Mouse (Mus musculus) CH12.LX (cell line): ENCODE data around the gene Zfp768. TPM values are rescaled to one million over a fixed set of nuclear protein-coding genes. Genes with fewer than 3 reads are reported as not detected.

Experiments
- DNase-seq: peaks from one replicate; pipeline ENCODE4 v3.0.0-alpha.2; 2013; ENCODE audit errors: extremely low read depth
- H3K27ac ChIP-seq: 2 replicates; pipeline ENCODE4 v1.5.1; 2012; ENCODE audit warnings: low read depth, mild to moderate bottlenecking, control low read depth, moderate library complexity; ENCODE audit not compliant: insufficient read depth
- H3K27me3 ChIP-seq: replicated peaks from 2 replicates; pipeline ENCODE3; 2012; ENCODE audit warnings: inconsistent platforms
- H3K36me3 ChIP-seq, 2 experiments: replicated peaks in 1 of 2; 2 replicates each; pipeline versions ENCODE3 to v1.6.1; 2012; ENCODE audit warnings: inconsistent platforms in 1 of 2, low read length in 1 of 2, mild to moderate bottlenecking in 1 of 2, mixed read lengths in 1 of 2, moderate library complexity in 1 of 2; ENCODE audit not compliant: control insufficient read depth in 1 of 2, insufficient read depth in 1 of 2
- H3K4me1 ChIP-seq, 2 experiments: 2 replicates each; pipeline ENCODE4 v1.6.1; 2012; ENCODE audit warnings: inconsistent platforms in 1 of 2, moderate library complexity in 1 of 2; ENCODE audit not compliant: insufficient read depth in 2 of 2, control insufficient read depth in 1 of 2
- H3K4me2 ChIP-seq: 2 replicates; pipeline ENCODE4 v1.6.1; 2012; ENCODE audit warnings: low read depth, mild to moderate bottlenecking, control low read depth; ENCODE audit not compliant: poor library complexity, insufficient read depth, severe bottlenecking
- H3K4me3 ChIP-seq, 3 experiments: fragments of 150-350 bp in 1 of 3; sonication (generic) in 1 of 3; replicated peaks in 1 of 3; 2 replicates each; pipeline versions ENCODE3 to v1.5.1; 2011 to 2012; ENCODE audit warnings: low read depth in 2 of 3, low read length in 2 of 3, mild to moderate bottlenecking in 2 of 3, moderate library complexity in 2 of 3, control low read depth in 1 of 3, improper control_type of control experiment in 1 of 3, inconsistent platforms in 1 of 3, mixed read lengths in 1 of 3; ENCODE audit not compliant: poor library complexity in 1 of 3
- H3K79me2 ChIP-seq: replicated peaks from 2 replicates; pipeline ENCODE4 v1.6.1; 2012; ENCODE audit warnings: mild to moderate bottlenecking, moderate library complexity; ENCODE audit not compliant: control insufficient read depth, poor library complexity, insufficient read depth, severe bottlenecking; ENCODE audit errors: extremely low read depth
- H3K9ac ChIP-seq: 2 replicates; pipeline ENCODE4 v1.6.1; 2012; ENCODE audit warnings: low read depth, mild to moderate bottlenecking, control low read depth, moderate library complexity; ENCODE audit not compliant: insufficient read depth
- H3K9me3 ChIP-seq: replicated peaks from 2 replicates; pipeline ENCODE3; 2012; ENCODE audit warnings: low read length, inconsistent platforms, mixed read lengths
- BHLHE40 ChIP-seq: IDR thresholded peaks from 2 replicates; pipeline ENCODE4 v1.6.1; 2011; ENCODE audit warnings: mild to moderate bottlenecking, low read depth, low read length, improper control_type of control experiment
- CHD1 ChIP-seq: IDR thresholded peaks from 2 replicates; pipeline ENCODE4 v1.6.1; 2012; ENCODE audit warnings: low read depth, low read length, improper control_type of control experiment, inconsistent platforms
- CHD2 ChIP-seq: IDR thresholded peaks from 2 replicates; pipeline ENCODE4 v1.6.1; 2011; ENCODE audit warnings: low read length, improper control_type of control experiment
- EP300 ChIP-seq: IDR thresholded peaks from 2 replicates; pipeline ENCODE4 v1.6.1; 2011; ENCODE audit warnings: low read length, improper control_type of control experiment
- ETS1 ChIP-seq: conservative IDR thresholded peaks from 2 replicates; pipeline ENCODE4 v1.6.1; 2012; ENCODE audit warnings: low read depth, mild to moderate bottlenecking, inconsistent platforms, low read length, improper control_type of control experiment, moderate library complexity
- HCFC1 ChIP-seq: IDR thresholded peaks from 2 replicates; pipeline ENCODE4 v1.6.1; 2012; ENCODE audit warnings: low read depth, mild to moderate bottlenecking, inconsistent platforms, low read length, improper control_type of control experiment
- MAFK ChIP-seq: IDR thresholded peaks from 2 replicates; pipeline ENCODE4 v1.6.1; 2011; ENCODE audit warnings: low read length, improper control_type of control experiment; ENCODE audit not compliant: insufficient replicate concordance
- MAX ChIP-seq: IDR thresholded peaks from 2 replicates; pipeline ENCODE4 v1.6.1; 2011; ENCODE audit warnings: low read length, improper control_type of control experiment
- MEF2A ChIP-seq: IDR thresholded peaks from 2 replicates; pipeline ENCODE4 v1.6.1; 2014; ENCODE audit warnings: low read depth, mild to moderate bottlenecking, inconsistent platforms, low read length, improper control_type of control experiment, borderline replicate concordance
- MYC ChIP-seq: IDR thresholded peaks from 2 replicates; pipeline ENCODE4 v1.6.1; 2011; ENCODE audit warnings: low read depth, mild to moderate bottlenecking, improper control_type of control experiment, low read length
- NRF1 ChIP-seq: IDR thresholded peaks from 2 replicates; pipeline ENCODE4 v1.6.1; 2014; ENCODE audit warnings: low read depth, mild to moderate bottlenecking, inconsistent platforms, low read length, improper control_type of control experiment, moderate library complexity
- PAX5 ChIP-seq: IDR thresholded peaks from 2 replicates; pipeline ENCODE4 v1.6.1; 2012; ENCODE audit warnings: low read length, inconsistent platforms, mixed read lengths
- POLR2AphosphoS2 ChIP-seq: IDR thresholded peaks from 2 replicates; pipeline ENCODE4 v1.6.1; 2011; ENCODE audit warnings: low read depth, low read length, improper control_type of control experiment
- RCOR1 ChIP-seq: conservative IDR thresholded peaks from 2 replicates; pipeline ENCODE4 v1.6.1; 2012; ENCODE audit warnings: low read depth, mild to moderate bottlenecking, inconsistent platforms, low read length, improper control_type of control experiment
- SIN3A ChIP-seq: IDR thresholded peaks from 2 replicates; pipeline ENCODE4 v1.6.1; 2012; ENCODE audit warnings: low read length, improper control_type of control experiment, inconsistent platforms
- TBP ChIP-seq: conservative IDR thresholded peaks from 2 replicates; pipeline ENCODE4 v1.6.1; 2011; ENCODE audit warnings: low read depth, low read length, improper control_type of control experiment
- TCF12 ChIP-seq: IDR thresholded peaks from 2 replicates; pipeline ENCODE4 v1.6.1; 2014; ENCODE audit warnings: low read depth, mild to moderate bottlenecking, inconsistent platforms, low read length, improper control_type of control experiment
- UBTF ChIP-seq: IDR thresholded peaks from 2 replicates; pipeline ENCODE4 v1.6.1; 2012; ENCODE audit warnings: low read depth, mild to moderate bottlenecking, inconsistent platforms, low read length, improper control_type of control experiment, moderate library complexity
- ZKSCAN1 ChIP-seq: IDR thresholded peaks from 2 replicates; pipeline ENCODE4 v1.6.1; 2012; ENCODE audit warnings: low read depth, inconsistent platforms, low read length, improper control_type of control experiment, borderline replicate concordance
- dilution Hi-C: fragments of 300-500 bp; cut with MboI; formaldehyde crosslinking; loops from 2 replicates; pipeline ENCODE4 v1.14.3; 2020; ENCODE audit warnings: low sequenced_read_pairs; ENCODE audit not compliant: extremely low pct_unique_long_range_greater_than_20kb, extremely low pct_ligation_motif_present
- in situ Hi-C: fragments of 300-500 bp; cut with MboI; formaldehyde crosslinking; loops from 3 replicates; pipeline ENCODE4 v1.14.3; 2019; ENCODE audit warnings: low sequenced_read_pairs, low pct_ligation_motif_present, low pct_unique_long_range_greater_than_20kb, mixed read lengths
- polyA plus RNA-seq: library from polyadenylated mRNA; unstranded; fragments of >175 nt; gene quantifications from 2 replicates; pipeline ENCODE4 v1.2.1, GENCODE M21; 2012; ENCODE audit warnings: low read depth; ENCODE audit not compliant: insufficient read length
- total RNA-seq, 2 experiments: library from RNA; depleted of rRNA; stranded (reverse); fragments of 300-350 nt in 1 of 2; fragments of >200 nt in 1 of 2; gene quantifications; 2 replicates each; pipeline ENCODE4 v1.2.3; 2012 to 2014

Zfp768 gene
- total and polyA plus RNA-seq, 3 experiments, result 5.0 to 9.9 (median 6.4) TPM

DNA sequence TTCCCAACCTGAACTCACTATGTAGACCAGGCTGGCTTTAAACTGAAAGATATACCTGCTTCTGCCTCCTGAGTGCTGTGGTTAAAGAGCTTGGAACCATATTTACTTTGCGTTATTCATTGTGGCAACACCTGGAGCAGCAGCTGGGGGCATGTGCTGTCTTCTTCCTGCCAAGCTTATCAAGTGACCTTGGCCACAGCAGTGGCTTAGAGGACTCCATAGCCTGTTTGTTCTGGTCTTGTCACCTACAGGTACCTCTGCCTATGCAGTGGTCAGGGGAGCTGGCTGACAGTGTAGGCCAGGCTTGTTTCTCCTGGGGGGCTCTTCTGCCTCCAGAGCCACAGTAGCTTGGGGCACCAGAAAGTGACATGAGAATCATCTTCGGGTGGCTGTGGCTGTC is 37.0 kb downstream of the Zfp768 start:
- dilution Hi-C loops, result no loop called here
- Histone ChIP-seq H3K4me1 (peaks cover 0 to 28% of the 10 kb centered on the region in 2 experiments; a peak in 2 of 4 replicates), H3K9me3 (no peaks in the 10 kb centered on the region)
- in situ Hi-C loops, result no loop called here
- TF ChIP-seq MAFK (no peak), CHD1 (no peak), RCOR1 (no peak), PAX5 (no peak), EP300 (no peak), POLR2AphosphoS2 (no peak), MAX (no peak), ETS1 (no peak), UBTF (no peak)
- TF ChIP-seq, all 38 proteins: peak for 0
- Histone ChIP-seq H3K4me2 (no peak overlapping the region), H3K36me3 (peaks cover 92 to 99% of the 10 kb centered on the region in 2 experiments), H3K27me3 (no peaks in the 10 kb centered on the region), H3K4me3 (no peak overlapping the region), H3K9ac (no peak overlapping the region), H3K79me2 (peaks cover 17% of the 10 kb centered on the region), H3K27ac (no peak overlapping the region)
- DNase-seq, result no peak

GRCm38 (mm10) chr7:127297586-127298193 is 47.7 kb downstream of the Zfp768 start:
- in situ Hi-C loops, result no loop called here
- Histone ChIP-seq H3K27ac (peak overlapping the region; percentile 93), H3K9me3 (no peaks in the 10 kb centered on the region), H3K79me2 (peaks cover 57% of the 10 kb centered on the region), H3K4me1 (peaks cover 3 to 53% of the 10 kb centered on the region in 2 experiments; a peak in 3 of 4 replicates), H3K4me2 (peak overlapping the region; percentile 82), H3K36me3 (peaks cover 33 to 36% of the 10 kb centered on the region in 2 experiments), H3K4me3 (peak overlapping the region; percentile 64 to 75 (median 71)), H3K27me3 (no peaks in the 10 kb centered on the region), H3K9ac (peak overlapping the region; percentile 93)
- dilution Hi-C loops, result no loop called here
- no peak for TF ChIP-seq MYC
- peak; percentile 71 for TF ChIP-seq SIN3A
- TF ChIP-seq BHLHE40, result no peak
- TF ChIP-seq RCOR1, result 0 out of 2 replicates have a peak, but pooled peaks have one; percentile 26
- peak; percentile 27; the same call in 1 of the 2 replicates for TF ChIP-seq CHD2
- peak; percentile 67; the same call in 1 of the 2 replicates for TF ChIP-seq CHD1
- TF ChIP-seq ETS1, result peak; percentile 44; the same call in 1 of the 2 replicates
- TF ChIP-seq MEF2A, result peak; percentile 48; the same call in 1 of the 2 replicates
- no peak; the same call in 1 of the 2 replicates for TF ChIP-seq HCFC1
- TF ChIP-seq ZKSCAN1, result peak; percentile 100
- TF ChIP-seq TCF12, result 0 out of 2 replicates have a peak, but pooled peaks have one; percentile 27
- TF ChIP-seq NRF1, result no peak
- TF ChIP-seq EP300, result peak; percentile 51; the same call in 1 of the 2 replicates
- 0 out of 2 replicates have a peak, but pooled peaks have one; percentile 13 for TF ChIP-seq TBP
- TF ChIP-seq, all 38 proteins: peak for 10
- peak; percentile 63 for DNase-seq
